Mouse (Mus musculus) left cerebral cortex, adult 11 months (tissue): ENCODE measurements around the gene Spsb4.
A peak's percentile ranks its signal among the peaks of the same experiment; 100 is the strongest.
"Not testable (repeated sequence)": the region's sequence is repeated elsewhere in the genome, so short reads cannot be mapped to it uniquely, and the experiment has no call there.

Experiments
- DNase-seq: peaks from one replicate; pipeline ENCODE4 v3.0.0; 2022; ENCODE audit warnings: low spot score

Gene Spsb4

GRCm38 (mm10) chr9:96953443-96953842 is 65.2 kb downstream of the Spsb4 start:
- no peak for DNase-seq

- DNase-seq: no peak
Observed at GRCm38 (mm10) chr9:96952310-96952975, 66.2 kb downstream of the Spsb4 start.

GRCm38 (mm10) chr9:96949551-96949950 is 69.1 kb downstream of the Spsb4 start:
- DNase-seq: no peak

GRCm38 (mm10) chr9:96948546-96948945 is 70.1 kb downstream of the Spsb4 start:
- no peak for DNase-seq

- no peak for DNase-seq
Observed at GRCm38 (mm10) chr9:96947171-96947570, 71.5 kb downstream of the Spsb4 start.

GRCm38 (mm10) chr9:96944517-96944916 is 74.1 kb downstream of the Spsb4 start:
- no peak for DNase-seq

GRCm38 (mm10) chr9:96942975-96943374 is 75.7 kb downstream of the Spsb4 start:
- no peak for DNase-seq

GRCm38 (mm10) chr9:96938887-96939286 is 79.8 kb downstream of the Spsb4 start:
- DNase-seq: no peak

- not testable (repeated sequence) for DNase-seq
Observed at GRCm38 (mm10) chr9:96936427-96936826, 82.2 kb downstream of the Spsb4 start.

GRCm38 (mm10) chr9:96935556-96936300 is 82.9 kb downstream of the Spsb4 start:
- DNase-seq: no peak

GRCm38 (mm10) chr9:96934816-96935215 is 83.8 kb downstream of the Spsb4 start:
- no peak for DNase-seq

GRCm38 (mm10) chr9:96932751-96933150 is 85.9 kb downstream of the Spsb4 start:
- no peak for DNase-seq

- DNase-seq: no peak
Observed at GRCm38 (mm10) chr9:96923577-96924316, 94.9 kb downstream of the Spsb4 start.

GRCm38 (mm10) chr9:96923119-96923518 is 95.5 kb downstream of the Spsb4 start:
- DNase-seq: no peak

- peak; percentile 93 for DNase-seq
Observed at GRCm38 (mm10) chr9:96916620-96917538, 101.8 kb downstream of the Spsb4 start.

- DNase-seq: no peak
Observed at GRCm38 (mm10) chr9:96916076-96916475, 102.6 kb downstream of the Spsb4 start.

- no peak for DNase-seq
Observed at GRCm38 (mm10) chr9:96914851-96915250, 103.8 kb downstream of the Spsb4 start.

- DNase-seq: no peak
Observed at GRCm38 (mm10) chr9:96914005-96914404, 104.6 kb downstream of the Spsb4 start.

- DNase-seq: no peak
Observed at GRCm38 (mm10) chr9:96909503-96909902, 109.1 kb downstream of the Spsb4 start.

GRCm38 (mm10) chr9:96908737-96909136 is 109.9 kb downstream of the Spsb4 start:
- no peak for DNase-seq
